Comparison of ENCODE assay signal across 8 mouse cellular contexts in the genomic region with DNA sequence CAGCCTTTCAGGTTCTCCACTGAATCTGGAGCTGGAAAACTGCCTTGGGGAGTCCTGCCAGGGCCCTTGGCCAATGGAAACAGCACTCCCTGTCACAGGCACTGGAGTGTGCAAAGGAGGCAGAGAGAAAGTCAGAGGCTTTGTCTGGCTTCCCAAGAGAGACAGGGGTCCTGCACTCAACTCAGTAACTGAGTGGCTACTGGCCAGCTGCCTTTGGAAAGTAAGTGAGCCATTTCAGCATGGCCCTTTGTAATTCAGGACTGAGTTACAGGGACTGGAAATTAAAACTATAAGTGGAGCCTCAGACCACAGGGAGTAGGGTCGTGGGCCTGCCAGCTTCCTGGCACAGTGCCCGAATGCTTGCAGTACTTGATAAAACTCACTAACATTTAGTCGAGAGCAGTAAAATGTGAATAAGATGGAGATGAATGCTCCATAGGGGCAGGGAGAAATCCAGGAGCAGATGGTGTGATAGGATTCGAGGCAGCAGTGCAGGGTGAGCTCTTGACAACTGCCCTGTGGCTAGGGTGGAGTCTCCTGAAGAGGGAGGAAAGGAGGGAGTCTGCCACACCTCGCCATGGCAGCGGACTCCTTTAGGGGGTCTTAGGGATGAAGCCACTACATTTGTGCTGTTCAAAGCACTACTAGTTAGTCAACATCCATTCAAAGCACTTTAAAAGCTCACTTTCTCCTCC. TPM values are rescaled to one million over a fixed set of nuclear protein-coding genes. Genes with fewer than 3 reads are reported as not detected.
DNase-seq lines count a peak whose midpoint lies in the region; ATAC-seq and TF ChIP-seq lines count a peak whose summit lies in the region.

No protein-coding gene starts in this region.

- no peaks in the 10 kb centered on the region for H3K36me3 ChIP-seq in heart, embryonic 11.5 days (ENCODE audit: control insufficient read depth, insufficient read depth, low read length)
- no peaks in the 10 kb centered on the region for H3K36me3 ChIP-seq in kidney, embryonic 16.5 days (ENCODE audit: insufficient read depth, low read length)
- H3K36me3 ChIP-seq in limb, embryonic 11.5 days (ENCODE audit: control insufficient read depth, insufficient read depth, low read length): no peaks in the 10 kb centered on the region
- H3K36me3 ChIP-seq in thymus, adult 2 months (ENCODE audit: control insufficient read depth, insufficient read depth, low read length): no peaks in the 10 kb centered on the region

- 0 out of 2 replicates have a peak overlapping the region, but pooled peaks have one; percentile 30 for H3K9ac ChIP-seq in heart, embryonic 11.5 days (ENCODE audit: low read depth, low read length)
- H3K9ac ChIP-seq in kidney, embryonic 16.5 days (replicated peaks; ENCODE audit: low read length): no peak overlapping the region; the same call in 1 of the 2 replicates
- H3K9ac ChIP-seq in limb, embryonic 11.5 days (ENCODE audit: low read length): peak overlapping the region; percentile 34; the same call in 1 of the 2 replicates

- peaks cover 4% of the 10 kb centered on the region; the same call in 1 of the 2 replicates for H3K4me1 ChIP-seq in embryonic fibroblast, embryonic 13.5 days (ENCODE audit: control insufficient read depth, insufficient read depth, low read length)
- H3K4me1 ChIP-seq in heart, embryonic 11.5 days (ENCODE audit: control insufficient read depth, insufficient read depth, low read length): peaks cover 16% of the 10 kb centered on the region
- peaks cover 25% of the 10 kb centered on the region for H3K4me1 ChIP-seq in kidney, embryonic 16.5 days (ENCODE audit: insufficient read depth, low read length)
- peaks cover 8% of the 10 kb centered on the region; the same call in 1 of the 2 replicates for H3K4me1 ChIP-seq in limb, embryonic 11.5 days (ENCODE audit: control insufficient read depth, insufficient read depth, low read length)
- no peaks in the 10 kb centered on the region for H3K4me1 ChIP-seq in thymus, adult 2 months (replicated peaks; ENCODE audit: control insufficient read depth, insufficient read depth, low read length)

- H3K27me3 ChIP-seq in heart, embryonic 11.5 days (ENCODE audit: control insufficient read depth, insufficient read depth, low read length): no peaks in the 10 kb centered on the region
- H3K27me3 ChIP-seq in kidney, embryonic 16.5 days (ENCODE audit: insufficient read depth, low read length): no peaks in the 10 kb centered on the region
- H3K27me3 ChIP-seq in limb, embryonic 11.5 days (ENCODE audit: control insufficient read depth, insufficient read depth, low read length): no peaks in the 10 kb centered on the region
- H3K27me3 ChIP-seq in thymus, adult 2 months (ENCODE audit: control insufficient read depth, insufficient read depth, low read length): no peaks in the 10 kb centered on the region

- H3K4me2 ChIP-seq in heart, embryonic 11.5 days: 0 out of 2 replicates have a peak overlapping the region, but pooled peaks have one; percentile 0
- 0 out of 2 replicates have a peak overlapping the region, but pooled peaks have one; percentile 13 for H3K4me2 ChIP-seq in kidney, embryonic 16.5 days (replicated peaks; ENCODE audit: low read depth, low read length)
- no peak overlapping the region; the same call in 1 of the 2 replicates for H3K4me2 ChIP-seq in limb, embryonic 11.5 days (ENCODE audit: low read depth, severe bottlenecking)

- peak overlapping the region; percentile 79 for H3K27ac ChIP-seq in embryonic fibroblast, embryonic 13.5 days (ENCODE audit: insufficient read depth, low read length)
- H3K27ac ChIP-seq in heart, embryonic 11.5 days (ENCODE audit: low read depth, low read length): peak overlapping the region; percentile 82
- peak overlapping the region; percentile 87 for H3K27ac ChIP-seq in kidney, embryonic 16.5 days (ENCODE audit: low read length)
- peak overlapping the region; percentile 51 for H3K27ac ChIP-seq in limb, embryonic 11.5 days (replicated peaks; ENCODE audit: low read depth, low read length)
- no peak overlapping the region for H3K27ac ChIP-seq in thymus, adult 2 months (ENCODE audit: control insufficient read depth, insufficient read depth, low read length)

- peak; percentile 5 for DNase-seq in embryo, embryonic 10 days (ENCODE audit: low spot score)
- no peak for DNase-seq in embryo, embryonic 10.5 days (ENCODE audit: low spot score)
- DNase-seq in limb, embryonic 11.5 days (ENCODE audit: low spot score): peak; percentile 27
- DNase-seq in ovary, postnatal 10 days (ENCODE audit: low spot score): peak; percentile 88
- no peak for DNase-seq in thymus, adult 2 months

- 29% methylated on average over 6 of the region's 6 CpGs for WGBS in heart, embryonic 11.5 days (ENCODE audit: insufficient replicate concordance)
- WGBS in kidney, embryonic 16.5 days: 28% methylated on average over 6 of the region's 6 CpGs
- 48% methylated on average over 6 of the region's 6 CpGs for WGBS in limb, embryonic 11.5 days
- 57% methylated on average over 6 of the region's 6 CpGs for WGBS in thymus, adult 2 months

- H3K4me3 ChIP-seq in embryonic fibroblast, embryonic 13.5 days (ENCODE audit: insufficient read depth, low read length): no peak overlapping the region
- no peak overlapping the region for H3K4me3 ChIP-seq in heart, embryonic 11.5 days (ENCODE audit: low read depth, low read length)
- H3K4me3 ChIP-seq in kidney, embryonic 16.5 days (ENCODE audit: low read length): no peak overlapping the region
- no peak overlapping the region for H3K4me3 ChIP-seq in limb, embryonic 11.5 days (ENCODE audit: low read depth, low read length)
- H3K4me3 ChIP-seq in thymus, adult 2 months (ENCODE audit: control insufficient read depth, insufficient read depth, low read length): no peak overlapping the region

- ATAC-seq in heart, embryonic 11.5 days (replicated peaks; ENCODE audit: insufficient number of reproducible peaks, low FRiP score, low TSS enrichment): peak; percentile 40; the same call in 1 of the 2 replicates
- ATAC-seq in kidney, embryonic 16.5 days (ENCODE audit: low FRiP score, low TSS enrichment): peak; percentile 90
- no peak for ATAC-seq in limb, embryonic 11.5 days (ENCODE audit: insufficient number of reproducible peaks, low FRiP score, low TSS enrichment, low read depth)

- no peaks in the 10 kb centered on the region for H3K9me3 ChIP-seq in heart, embryonic 11.5 days (replicated peaks; ENCODE audit: control insufficient read depth, low read length)
- peaks cover 7% of the 10 kb centered on the region; the same call in 1 of the 2 replicates for H3K9me3 ChIP-seq in kidney, embryonic 16.5 days (ENCODE audit: low read length)
- H3K9me3 ChIP-seq in limb, embryonic 11.5 days (ENCODE audit: control insufficient read depth, low read length): no peaks in the 10 kb centered on the region

- TF ChIP-seq POLR2A in embryonic fibroblast, embryonic 13.5 days (IDR thresholded peaks at IDR 0.05; ENCODE audit: low read depth, low read length): no peak
- no peak for TF ChIP-seq POLR2A in thymus, adult 2 months (IDR thresholded peaks at IDR 0.05; ENCODE audit: control insufficient read depth, extremely low read depth, insufficient read depth, low read length, poor library complexity)

- TF ChIP-seq CTCF in embryonic fibroblast, embryonic 13.5 days (IDR thresholded peaks at IDR 0.05; ENCODE audit: borderline replicate concordance, insufficient read depth, low read length): no peak
- no peak for TF ChIP-seq CTCF in thymus, adult 2 months (IDR thresholded peaks at IDR 0.05; ENCODE audit: borderline replicate concordance, control insufficient read depth, extremely low read depth, insufficient read depth, low read length, poor library complexity)

RNA-seq across cellular contexts. Expression of gene 1500015O10Rik, which starts 35.4 kb away (rescaled TPM):
- 10.6 and 42.8 TPM in 2 replicates for polyA plus RNA-seq in embryonic fibroblast, embryonic 13.5 days (2011; ENCODE audit: insufficient read length, low read depth, missing spikeins)
- polyA plus RNA-seq in heart, embryonic 11.5 days (2014; fragmentation: Nextera tagmentation; extraction: Ambion mirVana): 2.5 and 3.2 TPM in 2 replicates
- 7.2 and 10.7 TPM in 2 replicates for polyA plus RNA-seq in kidney, embryonic 16.5 days (2015; fragmentation: Nextera tagmentation; extraction: Ambion mirVana)
- 0.50 and 0.51 TPM in 2 replicates for polyA plus RNA-seq in limb, embryonic 11.5 days (2014; fragmentation: Nextera tagmentation; extraction: Ambion mirVana)
- polyA plus RNA-seq in thymus, adult 2 months (2012; rRNA removed): 0.69 and 1.3 TPM in 2 replicates

Comparison
In these comparisons a context has a peak if more than half of its experiments do, and no peak if none do; other contexts are left out.
1. DNase-seq: peak in embryo, embryonic 10 days (single experiment), limb, embryonic 11.5 days (single experiment) and ovary, postnatal 10 days (single experiment); none in embryo, embryonic 10.5 days (single experiment) and thymus, adult 2 months (single experiment).